In the genomic region with DNA sequence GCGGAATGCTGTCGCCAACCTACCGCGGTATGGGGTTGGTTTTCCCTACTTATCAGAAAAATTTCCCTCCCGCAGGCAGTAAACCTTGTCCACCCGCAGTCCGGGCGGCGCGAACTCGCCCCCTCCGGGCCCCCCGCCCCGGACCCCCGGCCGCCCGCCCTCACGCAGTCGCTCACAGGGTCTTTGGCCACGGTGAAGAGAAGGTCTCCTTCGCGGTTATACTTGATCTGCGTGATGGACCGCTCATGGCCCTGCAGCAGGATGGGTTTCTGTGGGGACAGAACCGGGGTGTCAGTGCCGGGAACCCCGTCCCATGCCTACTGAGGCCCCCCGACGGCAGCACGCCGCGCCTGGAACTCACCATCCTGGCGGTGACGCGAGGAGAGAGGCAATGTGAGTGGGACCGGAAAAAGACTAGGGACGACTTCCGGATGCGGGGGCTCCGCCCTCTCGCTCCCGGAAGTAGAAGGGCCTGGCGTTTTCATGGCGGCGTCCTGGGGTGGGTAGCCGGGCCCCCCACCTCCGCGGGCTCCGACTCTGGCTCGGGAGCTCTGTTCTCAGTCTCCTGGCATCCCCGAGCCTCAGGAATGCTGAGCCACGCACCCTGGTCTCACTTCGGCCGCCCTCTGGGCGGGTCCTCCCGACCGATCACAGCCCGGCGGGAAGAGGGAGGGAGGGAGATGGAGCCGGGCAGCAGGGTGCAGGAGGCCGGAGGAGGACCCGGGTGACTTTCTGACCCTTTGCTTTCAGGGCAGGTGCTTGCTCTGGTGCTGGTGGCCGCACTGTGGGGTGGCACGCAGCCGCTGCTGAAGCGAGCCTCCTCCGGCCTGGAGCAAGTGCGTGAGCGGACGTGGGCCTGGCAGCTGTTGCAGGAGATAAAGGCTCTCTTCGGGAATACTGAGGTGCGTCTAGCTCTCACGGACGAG, we compare ENCODE assay signal across 8 mouse cellular contexts. TPM values are rescaled to one million over a fixed set of nuclear protein-coding genes. Genes with fewer than 3 reads are reported as not detected.
A peak's percentile ranks its signal among the peaks of the same experiment; 100 is the strongest.
DNase-seq lines count a peak whose midpoint lies in the region; ATAC-seq and TF ChIP-seq lines count a peak whose summit lies in the region.

TSS of gene Eif3i (minus strand) at position 416 of the 926 bp plus-strand sequence.
TSS of gene Tmem234 (plus strand) at position 436 of the 926 bp plus-strand sequence.

- H3K27me3 ChIP-seq in kidney, embryonic 14.5 days (ENCODE audit: control insufficient read depth, insufficient read depth, low read length) = no peaks in the 10 kb centered on the region
- no peaks in the 10 kb centered on the region for H3K27me3 ChIP-seq in liver, embryonic 12.5 days (replicated peaks)
- no peaks in the 10 kb centered on the region for H3K27me3 ChIP-seq in splenic B cell, adult 2 months (ENCODE audit: control insufficient read depth, insufficient read depth, low read length, poor library complexity, severe bottlenecking)

- H3K4me2 ChIP-seq in kidney, embryonic 14.5 days (replicated peaks; ENCODE audit: low read depth, low read length) = peak within 1 kb of the TSS; percentile 92
- peak within 1 kb of the TSS; percentile 94 for H3K4me2 ChIP-seq in liver, embryonic 12.5 days

- no peak within 1 kb of the TSS for H3K27ac ChIP-seq in embryonic fibroblast, embryonic 13.5 days (ENCODE audit: insufficient read depth, low read length)
- peak within 1 kb of the TSS; percentile 71 for H3K27ac ChIP-seq in kidney, embryonic 14.5 days (ENCODE audit: low read depth, low read length)
- peak within 1 kb of the TSS; percentile 90 for H3K27ac ChIP-seq in liver, embryonic 12.5 days

- peaks cover 10% of the 10 kb centered on the region for H3K4me1 ChIP-seq in embryonic fibroblast, embryonic 13.5 days (ENCODE audit: control insufficient read depth, insufficient read depth, low read length)
- H3K4me1 ChIP-seq in kidney, embryonic 14.5 days (ENCODE audit: control insufficient read depth, insufficient read depth, low read length) = peaks cover 18% of the 10 kb centered on the region
- peaks cover 40% of the 10 kb centered on the region for H3K4me1 ChIP-seq in liver, embryonic 12.5 days

- WGBS in kidney, embryonic 14.5 days = under 1% methylated on average over 63 of the region's 74 CpGs
- WGBS in liver, embryonic 12.5 days (ENCODE audit: insufficient replicate concordance) = 1% methylated on average over 74 of the region's 74 CpGs

- H3K9ac ChIP-seq in kidney, embryonic 14.5 days (ENCODE audit: low read depth, low read length) = peak within 1 kb of the TSS; percentile 92
- H3K9ac ChIP-seq in liver, embryonic 12.5 days = peak within 1 kb of the TSS; percentile 96

- TF ChIP-seq POLR2A in embryonic fibroblast, embryonic 13.5 days (IDR thresholded peaks at IDR 0.05; ENCODE audit: low read depth, low read length) = peak; percentile 95

- peak; percentile 85 for ATAC-seq in kidney, embryonic 14.5 days (ENCODE audit: low FRiP score, low TSS enrichment)
- peak; percentile 90 for ATAC-seq in liver, embryonic 12.5 days

- peaks cover 47% of the 10 kb centered on the region for H3K36me3 ChIP-seq in kidney, embryonic 14.5 days (ENCODE audit: control insufficient read depth, insufficient read depth, low read length)
- H3K36me3 ChIP-seq in liver, embryonic 12.5 days = peaks cover 77% of the 10 kb centered on the region
- peaks cover 7% of the 10 kb centered on the region for H3K36me3 ChIP-seq in splenic B cell, adult 2 months (ENCODE audit: control insufficient read depth, insufficient read depth, low read length, poor library complexity, severe bottlenecking)

- peak; percentile 91 for DNase-seq in CD4-positive, CD25-positive, alpha-beta regulatory T cell, adult 2 months (ENCODE audit: low read depth, low spot score)
- DNase-seq in brain, adult 2 months (ENCODE audit: low read depth, low spot score) = peak; percentile 93
- DNase-seq in heart, adult 9 months (ENCODE audit: low spot score in 2 of 2) = peak; percentile 86 to 91
- peak; percentile 88 for DNase-seq in naive thymus-derived CD4-positive, alpha-beta T cell, adult 2 months (ENCODE audit: low read depth)
- peak; percentile 85 for DNase-seq in splenic B cell, adult 2 months (ENCODE audit: low read depth, low spot score)

- H3K4me3 ChIP-seq in embryonic fibroblast, embryonic 13.5 days (ENCODE audit: insufficient read depth, low read length) = peak within 1 kb of the TSS; percentile 96
- peak within 1 kb of the TSS; percentile 100 for H3K4me3 ChIP-seq in kidney, embryonic 14.5 days (ENCODE audit: low read length)
- H3K4me3 ChIP-seq in liver, embryonic 12.5 days = peak within 1 kb of the TSS; percentile 96

- no peak for TF ChIP-seq CTCF in embryonic fibroblast, embryonic 13.5 days (IDR thresholded peaks at IDR 0.05; ENCODE audit: borderline replicate concordance, insufficient read depth, low read length)

- H3K9me3 ChIP-seq in kidney, embryonic 14.5 days (ENCODE audit: control insufficient read depth, low read length) = no peaks in the 10 kb centered on the region
- no peaks in the 10 kb centered on the region for H3K9me3 ChIP-seq in liver, embryonic 12.5 days (replicated peaks)

RNA-seq across cellular contexts. Expression of gene Eif3i, which starts in this region (rescaled TPM):
- polyA plus RNA-seq in embryonic fibroblast, embryonic 13.5 days (2011; ENCODE audit: insufficient read length, low read depth, missing spikeins) = 217 and 251 TPM in 2 replicates
- 340 and 401 TPM in 2 replicates for polyA plus RNA-seq in kidney, embryonic 14.5 days (2014; fragmentation: Nextera tagmentation; extraction: Ambion mirVana)
- 219 and 226 TPM in 2 replicates for polyA plus RNA-seq in liver, embryonic 12.5 days (2016; fragmentation: Nextera tagmentation; extraction: Ambion mirVana)

RNA-seq across cellular contexts. Expression of gene Tmem234, which starts in this region (rescaled TPM):
- 110 and 112 TPM in 2 replicates for polyA plus RNA-seq in embryonic fibroblast, embryonic 13.5 days (2011; ENCODE audit: insufficient read length, low read depth, missing spikeins)
- polyA plus RNA-seq in kidney, embryonic 14.5 days (2014; fragmentation: Nextera tagmentation; extraction: Ambion mirVana) = 213 and 219 TPM in 2 replicates
- polyA plus RNA-seq in liver, embryonic 12.5 days (2016; fragmentation: Nextera tagmentation; extraction: Ambion mirVana) = 147 and 159 TPM in 2 replicates
